Mouse (Mus musculus): ENCODE measurements around the gene Gm12830. TPM values are rescaled to one million over a fixed set of nuclear protein-coding genes. Genes with fewer than 3 reads are reported as not detected.
A peak's percentile ranks its signal among the peaks of the same experiment; 100 is the strongest.

The Gm12830 gene
- polyA plus RNA-seq, 1 experiment from 2014 or later: not detected

DNA sequence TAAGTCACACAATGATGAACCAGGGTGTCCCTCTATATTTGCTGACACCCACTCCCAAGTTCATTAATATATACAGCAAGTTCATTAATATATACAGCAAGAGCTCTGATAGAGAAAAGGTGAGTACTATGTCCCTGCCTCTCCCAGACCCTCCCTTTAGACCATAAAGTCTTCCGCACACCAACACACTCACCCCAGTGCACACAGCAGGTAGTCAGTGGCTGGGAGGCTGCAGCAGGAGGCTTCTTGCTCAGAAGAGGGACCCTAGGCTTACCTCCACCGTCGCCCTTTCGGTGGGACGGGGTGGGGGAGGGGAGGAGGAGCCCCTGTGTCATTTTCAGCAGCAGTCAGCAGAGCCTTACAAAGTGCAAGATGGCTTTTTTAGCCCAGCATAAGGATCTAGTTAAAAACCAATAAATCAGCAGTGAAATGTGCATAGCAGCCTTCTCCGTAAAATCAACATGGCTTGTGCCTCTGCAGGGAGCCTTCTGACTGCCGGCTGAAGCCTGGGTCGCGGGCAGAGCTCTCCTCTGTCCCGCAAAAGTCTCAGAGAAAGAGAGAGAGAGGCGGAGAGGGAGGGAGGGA is 20.9 kb downstream of the Gm12830 start:
- no peak overlapping the region for H3K9ac ChIP-seq
- peak overlapping the region; percentile 31; the same call in 1 of the 2 replicates for H3K4me2 ChIP-seq (replicated peaks)
- H3K27ac ChIP-seq: no peak overlapping the region
- peaks cover 10% of the 10 kb centered on the region; the same call in 1 of the 2 replicates for H3K4me1 ChIP-seq (replicated peaks; ENCODE audit: control insufficient read depth, insufficient read depth, low read length)
- H3K4me3 ChIP-seq (replicated peaks; ENCODE audit: low read length): no peak overlapping the region
- 1% methylated on average over 5 of the region's 11 CpGs for WGBS
- no peaks in the 10 kb centered on the region for H3K36me3 ChIP-seq (replicated peaks; ENCODE audit: control insufficient read depth, insufficient read depth)
- no peaks in the 10 kb centered on the region for H3K9me3 ChIP-seq (ENCODE audit: control insufficient read depth, low read length)
- ATAC-seq (ENCODE audit: low FRiP score) (no peak; the same call in 1 of the 2 replicates), DNase-seq (ENCODE audit: low spot score) (no peak)
- peaks cover 60% of the 10 kb centered on the region for H3K27me3 ChIP-seq (ENCODE audit: control insufficient read depth, insufficient read depth, low read length)

DNA sequence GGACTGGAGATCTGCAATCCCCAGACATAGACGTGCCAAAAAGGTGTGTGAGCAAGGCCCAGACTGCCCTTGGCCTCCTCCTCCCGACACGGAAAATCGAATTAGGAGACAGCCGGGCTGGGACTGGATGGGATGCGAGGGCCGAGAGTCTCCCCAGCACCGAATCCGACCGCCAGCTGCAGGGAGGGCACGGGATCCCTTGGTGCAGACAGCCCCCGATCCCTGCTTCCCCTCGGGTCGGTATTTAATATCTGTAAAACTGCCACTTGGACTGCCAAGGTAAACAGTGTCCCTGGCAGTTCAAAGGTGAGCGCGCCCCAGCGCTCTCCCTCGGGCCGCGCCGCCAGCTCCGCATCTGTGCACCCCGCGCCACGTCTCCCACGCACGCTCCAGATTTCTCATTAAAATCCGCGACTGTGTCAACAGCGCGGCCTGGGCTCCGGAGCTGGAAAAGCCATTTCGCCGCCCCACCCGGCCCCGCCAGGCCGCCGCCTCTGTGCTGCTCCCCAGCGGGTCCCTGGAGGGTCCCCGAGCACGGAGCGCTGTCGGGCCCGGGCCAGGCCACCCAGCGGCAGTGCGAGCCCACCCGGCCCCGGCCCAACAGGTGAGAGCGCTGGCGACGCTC is 21.7 kb downstream of the Gm12830 start:
- DNase-seq (ENCODE audit: low spot score): no peak
- H3K9ac ChIP-seq: peak overlapping the region; percentile 56
- peak overlapping the region; percentile 46 for H3K4me3 ChIP-seq (replicated peaks; ENCODE audit: low read length)
- H3K4me1 ChIP-seq (replicated peaks; ENCODE audit: control insufficient read depth, insufficient read depth, low read length): peaks cover 10% of the 10 kb centered on the region; the same call in 1 of the 2 replicates
- H3K27me3 ChIP-seq (ENCODE audit: control insufficient read depth, insufficient read depth, low read length): peaks cover 60% of the 10 kb centered on the region
- peak overlapping the region; percentile 63 for H3K4me2 ChIP-seq (replicated peaks)
- 2% methylated on average over 50 of the region's 51 CpGs for WGBS
- H3K36me3 ChIP-seq (replicated peaks; ENCODE audit: control insufficient read depth, insufficient read depth): no peaks in the 10 kb centered on the region
- peak; percentile 45; the same call in 1 of the 2 replicates for ATAC-seq (ENCODE audit: low FRiP score)
- H3K27ac ChIP-seq: no peak overlapping the region
- no peaks in the 10 kb centered on the region for H3K9me3 ChIP-seq (ENCODE audit: control insufficient read depth, low read length)

DNA sequence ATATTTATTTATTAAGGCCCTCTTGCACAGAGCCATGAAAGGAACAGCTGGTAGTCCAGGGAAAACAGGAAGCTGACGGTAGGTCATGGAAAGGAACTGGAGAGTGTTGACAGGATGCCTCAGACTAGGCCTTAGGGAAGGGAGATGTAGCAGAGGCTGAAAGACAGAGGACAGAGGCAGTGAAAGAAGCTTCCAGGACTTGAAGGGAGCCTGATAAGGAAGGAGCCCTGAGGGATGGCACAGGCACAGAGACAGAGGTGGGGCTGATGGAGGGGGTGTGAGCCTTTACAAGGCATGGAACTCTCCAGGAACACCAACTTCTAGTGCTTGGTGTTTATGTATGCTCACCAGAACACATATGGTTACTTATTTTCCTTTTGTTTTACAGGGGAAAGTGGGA is 23.1 kb downstream of the Gm12830 start:
- Histone ChIP-seq H3K36me3 (replicated peaks; ENCODE audit: control insufficient read depth, insufficient read depth) (no peaks in the 10 kb centered on the region), H3K27ac (no peak overlapping the region), H3K4me2 (replicated peaks) (no peak overlapping the region), H3K4me1 (replicated peaks; ENCODE audit: control insufficient read depth, insufficient read depth, low read length) (peaks cover 10% of the 10 kb centered on the region; the same call in 1 of the 2 replicates), H3K27me3 (ENCODE audit: control insufficient read depth, insufficient read depth, low read length) (peaks cover 56% of the 10 kb centered on the region), H3K4me3 (replicated peaks; ENCODE audit: low read length) (no peak overlapping the region), H3K9me3 (ENCODE audit: control insufficient read depth, low read length) (no peaks in the 10 kb centered on the region), H3K9ac (no peak overlapping the region)
- ATAC-seq (ENCODE audit: low FRiP score) (no peak), DNase-seq (ENCODE audit: low spot score) (no peak)
- WGBS: 61% methylated on average over 1 of the region's 1 CpGs

DNA sequence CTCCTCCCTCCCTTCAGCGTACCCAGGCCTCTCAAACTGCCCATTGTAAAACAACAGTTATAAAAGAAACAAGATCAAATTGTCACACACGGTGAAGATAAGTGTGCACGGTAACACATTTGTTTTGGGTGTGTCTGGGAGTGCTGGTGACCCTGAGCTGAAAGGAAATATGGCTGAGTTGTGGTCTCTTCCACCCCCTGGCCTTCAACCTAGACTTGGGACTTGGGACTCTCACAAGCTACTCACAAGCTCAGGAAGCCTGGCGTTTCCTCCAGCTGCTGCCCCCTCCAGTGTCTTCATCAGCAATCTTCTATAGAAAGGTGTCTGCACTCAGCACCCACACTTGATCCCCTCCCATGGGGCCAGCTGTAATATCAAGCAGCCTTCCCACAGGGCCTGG is 24.1 kb downstream of the Gm12830 start:
- H3K4me2 ChIP-seq (replicated peaks): no peak overlapping the region
- no peaks in the 10 kb centered on the region for H3K36me3 ChIP-seq (replicated peaks; ENCODE audit: control insufficient read depth, insufficient read depth)
- DNase-seq (ENCODE audit: low spot score): no peak
- peaks cover 10% of the 10 kb centered on the region; the same call in 1 of the 2 replicates for H3K4me1 ChIP-seq (replicated peaks; ENCODE audit: control insufficient read depth, insufficient read depth, low read length)
- H3K4me3 ChIP-seq (replicated peaks; ENCODE audit: low read length): no peak overlapping the region
- no peak overlapping the region for H3K9ac ChIP-seq
- no peak for ATAC-seq (ENCODE audit: low FRiP score)
- H3K27ac ChIP-seq: no peak overlapping the region
- no peaks in the 10 kb centered on the region for H3K9me3 ChIP-seq (ENCODE audit: control insufficient read depth, low read length)
- 66% methylated on average over 4 of the region's 4 CpGs for WGBS
- H3K27me3 ChIP-seq (ENCODE audit: control insufficient read depth, insufficient read depth, low read length): peaks cover 52% of the 10 kb centered on the region

DNA sequence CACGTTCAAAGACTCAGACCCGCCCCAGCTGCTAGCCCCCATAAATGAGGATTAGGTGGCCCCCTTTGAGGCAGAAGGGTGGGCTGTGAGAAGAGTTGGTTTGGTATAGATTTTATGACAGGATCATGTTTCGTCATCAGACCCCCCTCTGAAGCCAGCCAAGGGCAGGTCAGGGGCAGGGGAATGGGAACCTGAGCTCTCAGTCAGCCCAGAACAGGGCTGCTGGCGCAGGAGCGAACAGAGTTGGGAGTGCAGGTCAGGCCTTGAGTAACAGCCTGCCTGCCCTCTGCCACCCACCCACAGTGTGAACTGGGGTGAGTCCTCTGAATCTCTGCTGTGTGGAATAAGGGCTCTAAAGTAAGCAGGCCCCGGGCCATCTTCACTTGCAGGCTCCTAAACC is 25.2 kb downstream of the Gm12830 start:
- ATAC-seq (ENCODE audit: low FRiP score): no peak

DNA sequence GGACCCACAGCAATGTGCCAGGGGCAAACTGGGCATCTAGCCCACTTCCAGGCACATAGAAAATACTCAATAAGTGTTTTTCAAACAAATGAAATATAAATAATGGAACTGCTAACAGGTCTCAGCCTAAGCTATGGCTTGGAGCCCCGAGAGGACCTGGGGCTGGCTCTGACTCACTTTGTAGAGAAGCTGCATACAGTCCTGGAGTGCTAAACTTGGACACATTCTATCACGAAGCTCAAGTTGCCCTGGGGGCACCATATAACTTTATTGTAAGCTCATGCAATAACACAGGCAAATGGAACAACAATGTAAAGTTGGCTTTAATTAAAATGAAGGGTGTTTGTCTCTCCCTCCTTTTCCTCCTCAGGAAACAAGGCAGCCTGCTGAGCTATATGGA is 32.4 kb downstream of the Gm12830 start:
- H3K4me3 ChIP-seq (replicated peaks; ENCODE audit: low read length): no peak overlapping the region
- 85% methylated on average over 2 of the region's 2 CpGs for WGBS
- DNase-seq (ENCODE audit: low spot score): no peak
- H3K27me3 ChIP-seq (ENCODE audit: control insufficient read depth, insufficient read depth, low read length): no peaks in the 10 kb centered on the region
- no peak overlapping the region for H3K9ac ChIP-seq
- no peak overlapping the region for H3K4me2 ChIP-seq (replicated peaks)
- no peaks in the 10 kb centered on the region for H3K4me1 ChIP-seq (replicated peaks; ENCODE audit: control insufficient read depth, insufficient read depth, low read length)
- no peak for ATAC-seq (ENCODE audit: low FRiP score)
- H3K27ac ChIP-seq: no peak overlapping the region
- H3K36me3 ChIP-seq (replicated peaks; ENCODE audit: control insufficient read depth, insufficient read depth): no peaks in the 10 kb centered on the region
- H3K9me3 ChIP-seq (ENCODE audit: control insufficient read depth, low read length): no peaks in the 10 kb centered on the region

More for the DNA sequence above, 25.2 kb downstream of the Gm12830 start:
- 83% methylated on average over 6 of the region's 6 CpGs for WGBS
- Histone ChIP-seq H3K4me1 (replicated peaks; ENCODE audit: control insufficient read depth, insufficient read depth, low read length) (peaks cover 10% of the 10 kb centered on the region; the same call in 1 of the 2 replicates), H3K9ac (no peak overlapping the region), H3K4me3 (replicated peaks; ENCODE audit: low read length) (no peak overlapping the region), H3K36me3 (replicated peaks; ENCODE audit: control insufficient read depth, insufficient read depth) (no peaks in the 10 kb centered on the region), H3K27me3 (ENCODE audit: control insufficient read depth, insufficient read depth, low read length) (peaks cover 42% of the 10 kb centered on the region), H3K27ac (no peak overlapping the region), H3K4me2 (replicated peaks) (no peak overlapping the region), H3K9me3 (ENCODE audit: control insufficient read depth, low read length) (no peaks in the 10 kb centered on the region)
- no peak for DNase-seq (ENCODE audit: low spot score)

DNA sequence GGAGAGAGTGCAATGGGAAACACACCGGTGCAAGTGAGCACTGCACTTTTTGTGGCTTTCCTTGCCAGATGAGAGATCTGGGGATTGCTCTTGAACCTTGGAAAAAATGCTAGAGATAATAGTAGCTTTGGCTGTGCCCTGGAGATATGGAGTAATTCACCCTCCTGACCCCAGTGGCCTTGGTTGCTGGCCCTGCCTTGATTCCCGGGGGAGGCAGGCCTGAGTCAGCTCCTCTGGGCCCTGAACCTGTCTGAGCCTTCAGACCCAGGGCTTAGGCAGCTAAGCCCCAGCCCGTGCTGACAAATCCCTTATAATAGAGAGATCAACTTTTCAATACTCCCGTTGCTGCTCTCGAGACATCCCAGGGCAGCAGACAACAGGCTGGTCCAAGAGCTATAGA is 36.9 kb downstream of the Gm12830 start:
- ATAC-seq (ENCODE audit: low FRiP score): no peak
- H3K9me3 ChIP-seq (ENCODE audit: control insufficient read depth, low read length): no peaks in the 10 kb centered on the region
- WGBS: 52% methylated on average over 5 of the region's 5 CpGs

DNA sequence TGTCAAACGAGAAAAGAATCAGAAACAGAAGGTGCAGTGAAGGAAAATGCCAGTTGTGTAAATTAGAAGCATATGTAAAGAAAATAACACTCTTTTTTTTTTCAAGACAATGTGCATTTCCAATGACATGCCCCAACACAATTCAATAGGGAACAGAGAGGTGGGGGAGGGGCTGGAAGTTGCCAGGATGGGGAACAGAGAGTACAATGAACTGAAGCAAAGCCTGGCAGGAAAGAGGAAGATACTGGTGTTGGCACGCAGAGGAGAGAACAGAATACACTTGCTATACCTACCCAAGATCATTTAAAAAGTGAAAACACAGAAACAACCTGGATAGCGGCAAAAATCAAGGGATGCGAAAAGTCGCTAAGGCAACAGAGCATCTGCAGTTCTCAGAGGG is 41.6 kb downstream of the Gm12830 start:
- H3K27me3 ChIP-seq (ENCODE audit: control insufficient read depth, insufficient read depth, low read length): 0 out of 2 replicates have a peak, but pooled peaks cover under 1% of the 10 kb centered on the region
- H3K4me1 ChIP-seq (replicated peaks; ENCODE audit: control insufficient read depth, insufficient read depth, low read length): no peaks in the 10 kb centered on the region
- no peak overlapping the region for H3K9ac ChIP-seq
- H3K4me2 ChIP-seq (replicated peaks): no peak overlapping the region
- DNase-seq (ENCODE audit: low spot score) (no peak), ATAC-seq (ENCODE audit: low FRiP score) (no peak)
- H3K27ac ChIP-seq: no peak overlapping the region
- no peaks in the 10 kb centered on the region for H3K36me3 ChIP-seq (replicated peaks; ENCODE audit: control insufficient read depth, insufficient read depth)
- no peaks in the 10 kb centered on the region for H3K9me3 ChIP-seq (ENCODE audit: control insufficient read depth, low read length)
- no peak overlapping the region for H3K4me3 ChIP-seq (replicated peaks; ENCODE audit: low read length)
- WGBS: 75% methylated on average over 5 of the region's 5 CpGs

More for the DNA sequence above, 36.9 kb downstream of the Gm12830 start:
- H3K27me3 ChIP-seq (ENCODE audit: control insufficient read depth, insufficient read depth, low read length): no peaks in the 10 kb centered on the region
- H3K36me3 ChIP-seq (replicated peaks; ENCODE audit: control insufficient read depth, insufficient read depth): no peaks in the 10 kb centered on the region
- H3K27ac ChIP-seq: no peak overlapping the region
- H3K9ac ChIP-seq: no peak overlapping the region
- H3K4me2 ChIP-seq (replicated peaks): no peak overlapping the region
- no peak overlapping the region for H3K4me3 ChIP-seq (replicated peaks; ENCODE audit: low read length)
- H3K4me1 ChIP-seq (replicated peaks; ENCODE audit: control insufficient read depth, insufficient read depth, low read length): no peaks in the 10 kb centered on the region
- DNase-seq (ENCODE audit: low spot score): no peak

DNA sequence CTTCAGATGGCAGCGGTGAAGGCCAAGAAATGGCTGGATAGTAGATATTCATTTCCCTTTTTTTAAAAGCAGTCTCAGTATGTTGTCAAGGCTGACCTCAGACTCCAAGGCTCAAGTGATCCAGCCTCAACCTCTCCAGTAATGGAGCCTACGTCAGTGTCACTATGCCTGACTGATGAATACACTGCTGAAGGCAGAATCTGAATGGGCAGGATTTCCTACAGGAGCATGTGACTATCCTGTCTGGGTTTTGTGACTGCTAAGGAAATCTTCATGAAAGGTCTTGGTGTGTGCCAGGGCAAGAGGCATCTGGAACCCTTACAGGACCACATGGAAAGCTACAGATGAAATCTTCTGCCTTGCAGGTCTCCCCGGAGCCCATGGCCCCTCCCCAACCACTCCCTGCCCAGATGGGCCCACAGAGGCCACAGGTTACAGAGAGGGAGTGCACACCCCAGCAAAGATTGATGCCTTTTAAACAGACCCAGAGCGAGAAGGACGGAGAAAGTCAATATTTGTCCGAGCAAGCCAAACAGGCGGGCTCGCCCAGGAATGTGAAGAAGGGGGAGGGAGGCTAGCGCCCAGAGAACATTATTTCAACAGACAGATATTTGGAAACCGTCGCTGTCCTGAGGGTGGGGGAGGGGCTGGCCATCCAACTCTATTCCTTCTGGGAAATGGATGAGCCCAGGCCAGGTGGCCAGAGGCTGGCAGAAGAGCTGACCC is 48.4 kb downstream of the Gm12830 start:
- Histone ChIP-seq H3K4me3 (replicated peaks; ENCODE audit: low read length) (no peak overlapping the region), H3K4me2 (replicated peaks) (no peak overlapping the region), H3K27ac (no peak overlapping the region), H3K4me1 (replicated peaks; ENCODE audit: control insufficient read depth, insufficient read depth, low read length) (no peaks in the 10 kb centered on the region), H3K9ac (no peak overlapping the region), H3K36me3 (replicated peaks; ENCODE audit: control insufficient read depth, insufficient read depth) (no peaks in the 10 kb centered on the region), H3K27me3 (ENCODE audit: control insufficient read depth, insufficient read depth, low read length) (0 out of 2 replicates have a peak, but pooled peaks cover 2% of the 10 kb centered on the region), H3K9me3 (ENCODE audit: control insufficient read depth, low read length) (no peaks in the 10 kb centered on the region)
- WGBS: 61% methylated on average over 11 of the region's 11 CpGs
- ATAC-seq (ENCODE audit: low FRiP score) (no peak), DNase-seq (ENCODE audit: low spot score) (no peak)
